Mouse (Mus musculus) v-Abl transformed pro-B cells (cell line): Measurements from ENCODE around the gene Ptcd1.

Experiments
- in situ Hi-C, 2 experiments: fragments of 400-800 bp; cut with MboI; formaldehyde crosslinking; loops; one replicate each; pipeline ENCODE4 v1.15.1; 2025; ENCODE audit not compliant: unreplicated experiment in 2 of 2

The Ptcd1 gene

DNA sequence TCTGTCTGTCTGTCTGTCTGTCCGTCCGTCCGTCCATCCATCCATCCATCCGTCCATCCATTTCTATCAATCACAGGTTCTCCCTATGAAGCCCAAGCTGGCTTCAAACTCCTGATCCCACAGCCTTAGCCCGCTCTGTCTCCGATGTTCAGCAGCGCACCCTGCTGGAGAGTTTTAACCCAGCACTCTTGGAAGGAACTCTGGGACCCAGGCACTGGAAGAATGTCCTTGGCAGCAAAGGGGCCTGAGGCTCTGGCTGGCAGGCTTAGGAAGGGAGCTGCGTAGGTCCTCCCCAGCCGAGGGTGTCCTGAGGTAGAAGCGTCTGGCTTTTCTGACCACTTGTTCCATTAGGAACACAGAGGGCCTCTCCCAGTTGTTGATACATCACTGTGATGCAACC lies 50.0 kb downstream of the Ptcd1 start:
- in situ Hi-C loops, result loop anchor here (25.0 kb wide), 2 partner anchors 1095 to 1105 kb away; partner anchors contain the start of genes Ccz1 (in 2 of the 2) and Rnf6 (in 1 of the 2)

GRCm38 (mm10) chr5:145116316-145116715 lies 50.6 kb downstream of the Ptcd1 start:
- in situ Hi-C loops, result loop anchor here (25.0 kb wide), 2 partner anchors 1096 to 1104 kb away; partner anchors contain the start of genes Ccz1 (in 2 of the 2) and Rnf6 (in 1 of the 2)

DNA sequence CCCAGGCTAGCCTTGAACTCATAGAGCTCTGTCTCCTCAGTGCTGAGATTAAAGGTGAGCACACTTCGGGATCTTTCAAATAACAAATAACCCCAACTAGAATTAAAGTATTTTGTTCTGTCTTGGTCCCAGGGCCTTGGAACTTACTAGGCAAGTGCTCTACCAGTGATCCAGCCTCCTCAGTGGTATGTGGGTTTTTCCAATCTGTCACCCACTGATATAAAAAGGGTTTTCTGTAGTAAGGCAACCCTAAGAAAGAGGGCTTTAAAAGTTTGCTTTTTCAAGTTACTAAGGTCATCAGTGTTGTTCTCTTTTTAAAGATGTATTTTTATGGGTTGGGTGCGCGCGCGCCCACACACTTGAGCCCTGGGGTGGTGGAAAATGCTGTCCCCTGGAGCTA lies 51.2 kb downstream of the Ptcd1 start:
- in situ Hi-C loops, result loop anchor here (25.0 kb wide), 2 partner anchors 1097 to 1103 kb away; partner anchors contain the start of genes Ccz1 (in 2 of the 2) and Rnf6 (in 1 of the 2)

DNA sequence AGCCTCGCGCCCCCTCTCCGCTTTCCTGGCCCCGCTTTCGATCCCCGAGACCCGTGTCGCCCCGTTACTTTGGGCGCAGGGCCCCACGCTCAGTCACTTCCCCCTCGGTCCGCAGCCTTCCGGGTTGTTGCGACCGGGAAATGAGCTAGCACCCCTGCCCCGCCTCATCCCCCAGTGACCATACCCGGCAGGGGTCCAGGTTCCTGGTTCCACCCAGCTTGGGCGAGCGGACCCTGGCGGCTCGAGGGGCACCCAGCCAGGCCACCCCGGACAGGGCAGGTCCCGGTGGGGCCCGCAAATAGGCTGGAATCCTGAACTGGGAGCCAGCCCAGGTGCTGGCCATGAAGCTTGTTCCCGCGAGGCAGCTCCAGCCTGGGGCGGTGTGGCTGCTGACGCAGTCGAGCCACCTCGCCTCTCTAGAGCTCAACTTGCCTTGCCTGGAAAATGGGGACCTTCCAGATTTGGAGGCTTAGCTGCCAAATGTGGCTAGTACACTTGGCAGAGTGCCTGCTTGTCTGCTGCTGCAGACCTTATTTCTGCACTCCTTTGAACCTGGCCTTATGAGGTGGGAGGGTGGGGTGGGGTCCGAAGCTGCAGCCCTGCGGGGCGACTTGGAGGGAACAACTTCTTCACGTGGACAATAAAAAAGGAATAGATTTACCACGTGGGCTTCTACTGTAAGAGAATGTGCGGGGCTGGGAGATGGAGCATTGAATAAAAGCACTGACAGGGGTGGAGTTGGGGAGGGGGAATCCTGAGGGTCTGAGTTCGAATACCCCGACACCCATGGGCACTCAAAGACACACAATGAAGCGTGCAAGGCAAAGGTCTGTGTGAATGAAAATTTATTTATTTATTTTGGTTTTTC lies 52.1 kb downstream of the Ptcd1 start:
- in situ Hi-C loops, result loop anchor here (25.0 kb wide), 2 partner anchors 1097 to 1103 kb away; partner anchors contain the start of genes Ccz1 (in 2 of the 2) and Rnf6 (in 1 of the 2)

GRCm38 (mm10) chr5:145114071-145114605 lies 52.8 kb downstream of the Ptcd1 start, which contains the start of gene Arpc1b:
TSS of gene Arpc1b (plus strand) at chr5:145114215.
- in situ Hi-C loops, result loop anchor here (25.0 kb wide), 2 partner anchors 1098 to 1102 kb away; partner anchors contain the start of genes Ccz1 (in 2 of the 2) and Rnf6 (in 1 of the 2)

DNA sequence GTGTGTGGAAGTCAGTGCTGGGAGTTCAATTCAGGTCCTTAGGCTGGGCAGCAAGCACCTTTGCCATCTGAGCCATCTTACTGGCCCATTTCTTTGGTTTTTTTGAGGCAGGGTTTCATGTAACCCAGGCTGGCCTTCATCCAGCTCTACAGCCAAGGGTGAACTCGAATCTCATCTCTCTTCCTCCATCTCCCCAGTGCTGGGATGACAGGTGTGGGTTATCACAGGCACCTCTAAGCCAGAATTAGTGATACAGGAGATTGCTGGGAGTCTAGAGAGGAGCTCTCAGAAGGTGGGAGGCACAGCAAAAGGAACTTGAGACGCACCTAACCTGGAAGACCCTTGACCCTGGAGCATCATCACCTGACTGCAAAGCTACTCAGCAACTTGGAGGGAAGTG lies 53.5 kb downstream of the Ptcd1 start:
- in situ Hi-C loops, result loop anchor here (25.0 kb wide), 2 partner anchors 1099 to 1101 kb away; partner anchors contain the start of genes Ccz1 (in 2 of the 2) and Rnf6 (in 1 of the 2)

- in situ Hi-C loops, result loop anchor here (25.0 kb wide), 2 partner anchors 1100 kb away; partner anchors contain the start of genes Ccz1 (in 2 of the 2) and Rnf6 (in 1 of the 2)
These were observed 54.3 kb downstream of the Ptcd1 start for GRCm38 (mm10) chr5:145112566-145112965.

- in situ Hi-C loops, result loop anchor here (25.0 kb wide), 2 partner anchors 1098 to 1102 kb away; partner anchors contain the start of genes Ccz1 (in 2 of the 2) and Rnf6 (in 1 of the 2)
These were observed 56.5 kb downstream of the Ptcd1 start for GRCm38 (mm10) chr5:145110401-145110800.

DNA sequence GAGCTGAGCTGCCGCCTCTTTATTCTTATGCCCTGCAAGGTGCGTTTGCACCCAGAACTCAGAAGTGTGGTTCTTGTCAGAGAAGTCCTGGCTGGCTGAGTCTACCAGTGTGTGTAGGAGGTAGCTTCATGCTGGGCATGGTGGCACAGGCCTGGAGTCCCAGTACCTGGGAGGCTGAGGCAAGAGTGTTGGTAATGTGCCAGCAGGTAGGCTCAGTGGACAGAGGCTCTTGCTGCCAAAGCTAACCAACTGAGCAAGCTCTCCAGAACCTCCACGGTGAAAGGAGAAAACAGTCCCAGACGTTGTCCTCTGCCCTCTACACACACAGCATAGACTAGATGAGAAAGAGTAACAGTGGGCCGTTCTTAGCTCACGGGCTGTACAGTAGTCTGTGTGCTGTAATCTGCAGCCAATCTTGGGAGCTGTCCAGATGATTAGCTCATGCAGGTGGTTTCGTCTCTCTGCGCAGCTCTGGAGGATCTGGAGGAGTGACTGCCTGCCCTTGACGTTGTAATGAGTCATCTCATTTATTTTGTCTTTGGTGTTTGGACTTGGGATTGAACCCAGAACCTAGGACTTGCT lies 61.1 kb downstream of the Ptcd1 start:
- in situ Hi-C loops, result loop anchor here (25.0 kb wide), 2 partner anchors 1093 to 1107 kb away; partner anchors contain the start of genes Ccz1 (in 2 of the 2) and Rnf6 (in 1 of the 2)

GRCm38 (mm10) chr5:145104328-145104727 lies 62.6 kb downstream of the Ptcd1 start:
- in situ Hi-C loops, result loop anchor here (25.0 kb wide), 2 partner anchors 1092 to 1108 kb away; partner anchors contain the start of genes Ccz1 (in 2 of the 2) and Rnf6 (in 1 of the 2)

- in situ Hi-C loops, result loop anchor here (25.0 kb wide), 2 partner anchors 1090 to 1110 kb away; partner anchors contain the start of genes Ccz1 (in 2 of the 2) and Rnf6 (in 1 of the 2)
These were observed 64.2 kb downstream of the Ptcd1 start for GRCm38 (mm10) chr5:145102706-145103105.

DNA sequence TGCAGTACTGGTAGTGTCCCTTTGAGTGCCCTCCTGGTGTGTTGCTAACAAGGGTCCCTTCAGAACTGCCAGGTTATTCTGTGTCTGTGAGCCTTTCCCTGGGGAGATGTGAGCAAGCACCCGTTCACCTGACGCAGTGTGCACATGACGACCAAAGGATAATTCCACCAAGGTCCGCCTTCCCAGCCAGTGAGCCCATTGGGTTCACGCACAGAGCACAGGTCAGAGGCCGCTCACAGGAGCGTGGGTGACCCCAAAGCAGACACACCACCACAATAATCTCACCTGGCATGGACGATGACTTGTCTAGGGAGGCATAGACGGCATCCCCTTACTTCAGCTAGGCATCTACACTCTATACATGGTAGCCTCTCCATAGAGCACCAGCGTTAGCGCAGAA lies 65.5 kb downstream of the Ptcd1 start:
- in situ Hi-C loops, result loop anchor here (25.0 kb wide), 2 partner anchors 1089 to 1111 kb away; partner anchors contain the start of genes Ccz1 (in 2 of the 2) and Rnf6 (in 1 of the 2)

DNA sequence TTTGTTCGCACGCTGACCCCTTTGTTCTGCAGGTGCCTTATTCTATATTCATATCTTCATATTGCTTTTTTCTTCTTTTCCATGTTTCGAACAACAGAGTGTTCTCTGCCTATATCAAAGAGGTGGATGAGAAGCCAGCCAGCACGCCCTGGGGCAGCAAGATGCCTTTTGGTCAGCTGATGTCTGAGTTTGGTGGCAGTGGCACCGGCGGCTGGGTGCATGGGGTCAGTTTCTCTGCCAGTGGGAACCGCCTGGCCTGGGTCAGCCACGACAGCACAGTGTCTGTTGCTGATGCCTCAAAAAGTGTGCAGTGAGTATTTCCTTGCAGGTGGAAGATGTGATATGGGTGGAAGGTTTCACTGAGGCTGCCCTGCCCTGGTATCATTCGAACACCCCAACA lies 65.9 kb downstream of the Ptcd1 start:
- in situ Hi-C loops, result loop anchor here (25.0 kb wide), 2 partner anchors 1089 to 1111 kb away; partner anchors contain the start of genes Ccz1 (in 2 of the 2) and Rnf6 (in 1 of the 2)

DNA sequence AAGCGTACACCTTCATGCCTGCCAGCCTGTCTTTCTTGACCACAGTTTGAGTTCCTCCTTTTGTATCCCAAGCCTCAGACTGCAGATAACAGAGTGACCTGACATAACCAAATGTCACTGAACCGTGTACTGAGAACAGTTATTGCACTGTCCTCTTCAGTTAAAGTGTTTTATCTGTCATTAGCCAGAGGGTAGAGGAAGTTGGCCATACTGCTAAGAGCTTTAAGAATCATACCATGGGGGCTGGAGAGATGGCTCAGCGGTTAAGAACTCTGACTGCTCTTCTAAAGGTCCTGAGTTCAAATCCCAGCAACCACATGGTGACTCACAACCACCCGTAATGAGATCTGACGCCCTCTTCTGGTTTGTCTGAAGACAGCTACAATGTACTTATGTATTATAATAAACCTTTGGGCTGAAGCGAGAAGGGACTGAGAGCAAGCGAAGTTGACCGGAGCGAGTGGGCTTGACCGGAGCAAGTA lies 68.5 kb downstream of the Ptcd1 start:
- in situ Hi-C loops, result no loop called here
